Mouse (Mus musculus) right cerebral cortex, adult 2 months (tissue): ENCODE results near the gene B4galt2.

ENCODE experiments used
- DNase-seq, 2 experiments: peaks; one replicate each; pipeline ENCODE4 v3.0.0; 2021 to 2022; ENCODE audit warnings: low spot score in 2 of 2

B4galt2 gene

GRCm38 (mm10) chr4:117870437-117870836 lies 12.8 kb downstream of the B4galt2 start:
- DNase-seq = no peak

DNA sequence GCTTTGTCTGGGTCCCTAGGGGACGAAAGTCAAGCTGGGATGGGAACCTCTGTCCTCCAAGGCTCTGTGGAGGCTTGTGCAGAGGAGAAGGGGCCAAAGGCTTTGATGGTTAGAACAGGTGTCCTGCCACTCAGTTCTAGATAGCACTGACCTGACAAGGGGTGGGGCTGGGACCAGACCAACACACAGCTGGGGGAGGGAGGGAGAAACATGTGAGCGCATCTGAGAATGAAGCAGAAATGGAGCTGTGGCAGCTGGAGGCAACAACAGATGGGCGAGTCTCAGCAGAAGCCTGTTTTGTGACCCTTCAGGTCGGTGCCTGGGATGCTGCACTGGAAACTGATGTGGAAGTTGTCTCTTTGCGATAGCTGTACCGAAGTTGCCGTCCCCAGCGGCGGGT lies 14.0 kb downstream of the B4galt2 start:
- no peak for DNase-seq

- DNase-seq = peak in 1 of 2 experiments; percentile 61
Observed at GRCm38 (mm10) chr4:117867823-117868222, 15.5 kb downstream of the B4galt2 start.

DNA sequence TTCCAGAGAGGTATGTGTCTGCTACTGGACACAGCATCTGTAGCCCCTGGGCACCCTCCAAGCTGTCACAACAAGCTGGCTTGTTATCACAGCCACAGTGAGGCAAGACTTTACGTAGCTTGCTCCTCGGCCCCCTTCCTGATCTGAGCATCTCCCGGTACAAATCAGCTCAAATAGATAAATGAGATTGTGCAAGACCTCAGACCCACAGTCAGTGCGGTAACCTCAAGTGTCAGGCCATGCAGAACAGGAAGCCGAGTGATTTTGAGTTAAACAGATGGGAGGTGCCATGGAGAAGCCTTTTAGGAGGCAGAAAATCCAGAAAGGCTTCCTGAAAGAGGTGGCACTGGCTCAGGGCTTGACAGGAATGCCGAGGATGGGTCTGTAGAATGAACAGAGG lies 16.3 kb downstream of the B4galt2 start:
- no peak for DNase-seq

DNA sequence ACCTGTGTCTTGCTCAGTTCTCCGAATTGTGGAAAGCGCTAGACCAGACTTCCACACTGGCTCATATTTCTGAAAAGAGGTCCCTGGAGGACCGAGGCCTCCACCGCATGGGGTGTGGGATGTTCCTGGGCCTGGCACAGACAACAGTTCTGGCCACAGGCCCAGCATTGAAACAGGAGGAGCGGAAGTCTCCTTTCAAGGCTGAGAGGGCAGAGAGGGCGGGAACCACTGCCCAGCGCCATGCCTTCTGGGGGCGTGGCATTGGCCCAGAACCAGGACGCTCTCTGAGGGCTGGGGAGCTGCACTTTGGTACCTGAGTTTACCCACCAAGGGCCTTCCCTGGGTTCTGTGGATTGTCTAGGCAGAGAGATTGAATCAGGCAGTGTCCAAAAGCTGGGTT lies 17.2 kb downstream of the B4galt2 start:
- DNase-seq = no peak

GRCm38 (mm10) chr4:117862823-117863222 lies 20.5 kb downstream of the B4galt2 start:
- peak; percentile 54 to 64 for DNase-seq

- DNase-seq = no peak
Observed at GRCm38 (mm10) chr4:117860570-117860969, 22.7 kb downstream of the B4galt2 start.

GRCm38 (mm10) chr4:117858794-117859193 lies 24.5 kb downstream of the B4galt2 start:
- peak in 1 of 2 experiments; percentile 53 for DNase-seq

- no peak for DNase-seq
Observed at GRCm38 (mm10) chr4:117855146-117855545, 28.1 kb downstream of the B4galt2 start.

GRCm38 (mm10) chr4:117852152-117852868 lies 31.0 kb downstream of the B4galt2 start:
- DNase-seq = no peak

GRCm38 (mm10) chr4:117850871-117851270 lies 32.4 kb downstream of the B4galt2 start:
- DNase-seq = no peak

DNA sequence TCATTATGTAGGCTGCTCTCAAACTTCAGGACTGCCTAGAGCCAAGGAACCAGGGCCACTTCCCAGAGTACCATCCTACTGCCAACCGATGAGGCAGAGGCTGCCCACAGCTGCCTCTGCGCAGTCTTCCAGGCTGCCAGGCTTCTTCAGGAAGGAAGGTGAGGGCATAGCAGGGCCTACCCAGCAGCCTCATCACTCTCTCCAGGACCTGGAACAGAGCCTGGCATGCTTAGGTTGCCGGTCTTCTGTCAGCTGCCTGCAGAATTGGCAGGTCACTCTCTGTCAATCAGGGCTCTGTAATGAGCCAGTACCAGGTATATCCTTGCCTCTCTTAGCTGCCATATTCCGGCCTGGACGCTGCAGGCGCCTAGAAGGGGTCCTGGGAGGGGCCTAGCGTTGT lies 33.1 kb downstream of the B4galt2 start:
- DNase-seq = no peak

DNA sequence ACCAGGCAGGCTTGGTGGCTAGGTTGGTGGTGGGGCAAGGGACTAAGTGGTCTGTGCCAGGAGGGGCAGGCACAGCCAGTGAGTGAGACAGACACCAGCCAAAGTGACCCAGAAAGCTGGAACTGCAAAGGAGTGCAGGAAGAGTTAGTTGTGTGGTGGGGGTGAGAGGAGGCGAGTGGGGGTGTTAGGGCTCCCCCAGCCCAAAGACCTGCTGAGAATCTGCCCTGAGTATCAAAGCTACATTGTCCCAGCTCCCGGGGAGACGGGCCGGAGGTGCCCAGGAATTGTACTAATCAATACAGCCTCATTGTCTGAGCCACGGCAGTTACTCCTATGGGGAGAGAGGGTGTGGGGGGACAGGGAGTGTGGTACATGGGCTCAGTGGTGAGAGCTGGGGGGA lies 33.8 kb downstream of the B4galt2 start:
- no peak for DNase-seq

DNA sequence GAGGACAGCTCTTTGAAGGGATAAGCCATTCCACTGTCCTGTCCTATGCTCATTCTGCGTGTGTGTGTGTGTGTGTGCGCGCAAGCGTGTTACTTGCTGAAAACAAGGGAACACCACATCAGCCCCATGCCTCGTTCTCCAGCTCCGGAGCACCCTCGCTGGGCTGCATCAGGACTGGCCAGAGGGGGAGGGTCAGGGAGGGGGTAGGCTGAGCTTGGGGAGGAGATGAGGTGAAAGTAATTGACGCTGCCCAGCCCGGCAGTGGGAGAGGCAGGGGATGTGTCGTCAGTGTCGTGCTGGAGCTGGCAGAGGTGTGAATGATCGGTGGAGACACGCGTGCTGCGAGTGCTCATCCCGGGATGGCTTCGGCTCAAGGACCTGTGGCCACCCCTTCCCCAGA lies 34.2 kb downstream of the B4galt2 start:
- DNase-seq = no peak

DNA sequence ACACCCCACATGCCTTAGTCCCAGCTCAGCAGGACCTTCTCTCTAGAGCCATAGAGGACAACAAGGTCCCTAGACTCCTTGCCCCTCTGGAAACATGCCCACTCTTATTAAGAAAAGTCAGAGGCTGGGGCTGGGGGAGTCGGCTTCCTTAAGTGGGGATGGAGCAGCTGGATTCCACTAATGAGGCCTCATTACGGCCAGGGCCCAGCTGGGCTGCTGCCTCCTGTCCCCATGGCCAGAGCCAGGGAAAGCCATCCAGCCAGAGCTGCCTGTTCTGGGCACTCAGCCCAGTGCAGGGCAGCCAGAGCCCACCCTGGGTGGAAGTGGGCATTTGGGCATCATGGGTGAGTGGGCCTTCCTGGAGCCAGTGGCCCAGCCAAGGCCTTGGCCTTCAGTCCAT lies 36.3 kb downstream of the B4galt2 start:
- DNase-seq = no peak

DNA sequence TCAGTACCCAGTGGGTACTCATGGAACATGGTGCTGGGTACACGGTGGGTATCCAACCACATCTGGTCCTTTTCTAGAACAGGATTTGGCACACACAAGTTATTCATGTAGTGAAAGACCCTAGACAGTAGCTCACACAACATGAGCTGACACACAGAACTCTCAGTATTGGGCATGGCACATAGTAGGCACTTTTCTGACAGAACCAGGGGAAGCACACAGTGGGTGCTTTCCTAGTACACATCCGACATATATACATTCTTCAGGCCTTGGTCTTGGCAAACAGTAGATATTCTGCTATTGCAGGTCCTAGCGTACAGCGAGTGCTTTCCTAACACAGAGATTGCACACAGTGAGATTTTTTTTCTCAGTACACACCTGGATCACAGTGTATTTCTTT lies 37.0 kb downstream of the B4galt2 start:
- no peak for DNase-seq

DNA sequence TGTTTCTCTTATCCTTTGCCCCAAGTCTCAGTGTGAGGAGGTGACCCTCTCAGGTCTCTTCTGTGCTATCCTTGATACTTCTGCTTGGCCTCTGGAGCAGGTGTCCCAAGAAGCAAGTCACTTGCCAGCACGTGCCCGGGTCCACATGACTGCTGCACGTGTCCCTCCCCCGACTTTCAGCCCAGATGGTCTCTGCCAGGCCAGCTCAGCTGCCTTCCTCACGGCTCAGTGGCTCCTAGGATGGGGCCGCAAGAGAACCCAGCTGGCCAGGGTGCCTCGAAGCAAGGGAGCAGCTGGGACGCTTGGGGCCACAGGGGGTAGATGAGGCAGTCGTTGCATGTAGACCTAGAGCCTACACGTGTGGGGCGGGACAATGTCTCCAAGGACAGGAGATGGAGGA lies 38.0 kb downstream of the B4galt2 start:
- no peak for DNase-seq

DNA sequence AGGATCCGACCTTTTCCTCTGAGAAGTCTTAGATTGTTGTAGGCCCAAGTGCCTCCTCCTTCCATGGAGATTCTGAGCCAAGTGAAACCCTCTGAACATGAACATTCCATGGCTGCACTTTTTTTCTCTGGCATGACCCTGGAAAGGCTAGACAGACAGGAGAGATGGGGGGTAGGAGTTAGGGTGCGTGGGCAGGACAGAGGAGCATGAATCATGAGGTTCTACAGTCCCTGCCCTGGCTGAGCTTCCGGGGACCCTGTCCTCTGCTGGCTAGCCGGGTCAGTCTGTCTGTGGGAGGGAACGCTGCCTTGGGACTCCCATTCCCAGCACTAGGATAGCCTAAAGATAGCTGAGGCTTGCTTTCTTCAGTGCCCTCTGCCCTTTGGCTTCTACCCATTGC lies 38.8 kb downstream of the B4galt2 start:
- DNase-seq = no peak

- no peak for DNase-seq
Observed at GRCm38 (mm10) chr4:117843101-117843500, 40.2 kb downstream of the B4galt2 start.

DNA sequence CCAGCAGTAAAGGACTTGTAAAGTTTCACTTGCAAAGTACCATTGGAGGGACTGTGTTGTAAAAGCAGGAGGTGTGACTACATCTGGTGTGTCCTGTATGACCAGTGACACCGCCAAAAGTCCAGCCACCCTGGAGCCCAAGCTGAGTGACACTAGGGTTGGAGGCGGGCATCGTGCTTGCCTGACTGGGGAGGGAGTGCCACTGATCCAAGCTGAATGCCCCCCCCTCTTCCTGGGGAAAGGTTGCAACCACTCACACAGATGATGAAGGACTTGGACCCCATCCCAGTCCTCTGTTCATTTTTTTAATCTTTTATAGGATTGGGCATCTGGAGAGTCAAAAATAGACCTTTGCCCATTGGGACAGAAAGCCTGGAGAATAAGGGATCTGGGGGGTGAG lies 41.7 kb downstream of the B4galt2 start:
- DNase-seq = no peak

- DNase-seq = no peak
Observed at GRCm38 (mm10) chr4:117840821-117841220, 42.5 kb downstream of the B4galt2 start.

- no peak for DNase-seq
Observed at GRCm38 (mm10) chr4:117839366-117839765, 43.9 kb downstream of the B4galt2 start.

DNA sequence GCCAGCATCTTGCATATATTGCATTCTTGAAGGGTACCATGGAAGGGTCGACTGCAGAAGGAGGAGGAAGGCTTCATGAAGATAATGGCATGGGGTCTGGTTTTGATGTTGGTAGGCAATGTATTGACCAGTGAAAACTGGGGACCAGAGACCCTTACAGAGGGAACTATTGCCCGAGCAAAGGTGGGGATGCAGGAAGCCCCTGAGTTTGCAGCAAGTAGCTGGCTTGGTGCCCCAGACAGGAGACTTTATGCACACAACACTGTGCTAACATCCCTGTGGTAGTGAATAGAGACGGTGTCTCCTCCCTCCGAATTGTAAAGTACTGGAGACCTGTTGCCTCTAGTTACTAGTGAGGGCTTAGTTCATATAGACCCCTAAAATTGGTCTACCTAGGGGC lies 46.0 kb downstream of the B4galt2 start:
- DNase-seq = no peak

DNA sequence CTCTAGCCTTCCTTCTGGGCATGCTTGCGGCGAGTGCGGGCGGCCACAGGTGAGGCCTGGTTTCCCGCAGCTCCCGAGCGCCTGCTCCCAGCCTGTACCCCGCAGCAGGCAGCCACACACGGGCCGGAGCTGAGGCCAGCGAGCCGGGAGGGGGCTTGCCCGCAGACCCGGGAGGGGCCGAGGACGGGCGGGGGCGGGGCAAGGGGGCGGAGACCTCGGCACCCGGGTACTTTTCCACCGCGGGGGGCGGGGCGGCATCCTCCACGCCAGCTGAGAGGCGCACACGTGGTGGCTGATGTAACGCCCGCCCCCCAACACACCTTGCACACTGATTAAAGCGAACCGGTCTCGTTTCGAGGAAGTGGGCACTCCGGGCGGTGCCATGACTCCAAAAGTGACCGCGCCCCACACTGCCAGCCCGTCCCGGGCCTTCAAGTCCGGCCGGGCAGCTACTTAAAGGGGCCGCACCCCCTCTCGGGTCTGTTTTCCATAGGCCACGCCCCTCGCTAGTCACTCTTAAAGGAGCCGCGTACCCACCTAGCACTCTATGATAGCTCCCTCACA lies 47.0 kb downstream of the B4galt2 start:
- DNase-seq = peak; percentile 85 to 92
